Mouse (Mus musculus): ENCODE results near the gene Lmo4.
A peak's percentile ranks its signal among the peaks of the same experiment; 100 is the strongest.

The Lmo4 gene

DNA sequence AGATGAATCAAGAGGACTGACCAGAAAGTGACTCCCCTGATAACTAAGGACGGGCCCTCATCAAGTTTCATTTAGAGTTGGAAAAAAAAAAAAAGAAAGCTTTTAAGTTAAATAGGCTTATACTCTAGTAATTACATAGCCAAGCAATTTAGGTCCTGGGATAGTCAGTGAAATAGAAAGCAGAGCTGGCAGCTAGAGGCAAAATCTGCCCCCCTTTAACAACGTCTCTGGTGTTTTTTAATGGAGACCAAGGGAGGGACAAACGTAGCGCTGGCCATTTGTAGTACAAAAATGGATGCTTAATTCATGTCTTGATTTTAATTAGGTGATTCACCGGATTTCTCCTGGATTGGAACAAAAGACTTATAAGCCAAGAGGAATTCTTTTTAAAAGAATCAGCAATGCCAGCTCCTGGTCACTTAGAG lies 1.0 kb downstream of the Lmo4 start:
- DNase-seq (ENCODE audit: low read depth, low spot score), result peak; percentile 11

DNA sequence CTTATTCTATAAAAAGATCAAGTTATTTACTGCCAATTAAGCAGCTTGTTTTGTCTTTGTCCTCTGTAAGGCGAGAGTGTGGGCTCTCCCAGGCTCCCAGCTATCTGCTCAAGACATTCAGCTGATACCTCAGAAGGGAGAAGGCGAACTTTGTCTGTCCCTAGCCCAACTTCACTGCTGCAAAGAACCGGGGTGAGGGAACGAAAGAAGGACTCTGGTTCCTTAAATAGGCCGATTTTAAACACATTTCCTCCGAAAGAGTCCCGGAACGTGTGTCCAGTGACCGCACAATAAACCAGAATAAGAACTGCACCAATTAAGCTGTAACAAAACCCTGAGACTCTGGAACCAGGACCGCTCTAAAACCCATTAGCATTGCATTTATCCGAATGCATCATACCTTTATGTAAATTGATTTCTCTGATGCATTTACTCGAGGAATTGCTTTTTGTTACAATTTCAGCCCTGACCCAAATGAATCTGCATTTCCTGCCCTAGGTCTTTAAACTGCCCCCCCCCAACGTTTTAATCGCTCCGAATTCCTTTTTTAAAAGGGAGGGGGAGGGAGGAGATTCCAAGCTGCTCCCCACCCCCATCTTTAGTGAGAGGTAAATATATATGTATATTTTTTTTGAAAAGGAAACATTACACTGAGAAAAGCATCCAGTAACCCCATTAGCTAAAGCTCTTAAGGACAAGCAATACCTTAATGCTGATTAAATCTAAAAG lies 1.6 kb downstream of the Lmo4 start:
- DNase-seq (ENCODE audit: low read depth, low spot score), result peak; percentile 33

- DNase-seq (ENCODE audit: low read depth, low spot score), result peak; percentile 28
Observed at GRCm38 (mm10) chr3:144202574-144203258, 2.3 kb downstream of the Lmo4 start.

- peak; percentile 74 for DNase-seq (ENCODE audit: low read depth, low spot score)
Observed at GRCm38 (mm10) chr3:144201794-144202573, 3.0 kb downstream of the Lmo4 start.

GRCm38 (mm10) chr3:144185327-144186152 lies 19.5 kb downstream of the Lmo4 start:
- DNase-seq (ENCODE audit: low read depth, low spot score), result no peak

GRCm38 (mm10) chr3:144184918-144185317 lies 20.1 kb downstream of the Lmo4 start:
- no peak for DNase-seq (ENCODE audit: low read depth, low spot score)

DNA sequence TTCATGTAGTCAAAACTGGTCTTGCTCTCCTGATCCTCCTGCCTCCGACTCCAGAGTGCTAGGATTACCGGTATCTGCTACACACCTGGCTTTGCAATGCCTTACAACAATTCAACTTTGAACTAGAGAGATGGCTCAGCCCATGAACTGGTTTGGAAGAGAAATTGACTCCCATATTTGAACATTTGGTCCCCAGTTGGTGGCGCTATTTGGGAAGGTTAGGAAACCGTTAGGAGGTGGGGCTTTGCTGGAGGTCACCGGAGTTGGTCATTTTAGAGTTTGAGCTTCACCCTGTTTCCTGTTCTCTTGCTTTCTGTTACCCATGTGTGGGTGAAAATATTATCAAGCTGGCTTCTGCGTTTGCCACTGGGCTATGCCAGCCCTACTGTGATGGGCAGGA lies 22.8 kb downstream of the Lmo4 start:
- DNase-seq (ENCODE audit: low read depth, low spot score), result peak; percentile 15

DNA sequence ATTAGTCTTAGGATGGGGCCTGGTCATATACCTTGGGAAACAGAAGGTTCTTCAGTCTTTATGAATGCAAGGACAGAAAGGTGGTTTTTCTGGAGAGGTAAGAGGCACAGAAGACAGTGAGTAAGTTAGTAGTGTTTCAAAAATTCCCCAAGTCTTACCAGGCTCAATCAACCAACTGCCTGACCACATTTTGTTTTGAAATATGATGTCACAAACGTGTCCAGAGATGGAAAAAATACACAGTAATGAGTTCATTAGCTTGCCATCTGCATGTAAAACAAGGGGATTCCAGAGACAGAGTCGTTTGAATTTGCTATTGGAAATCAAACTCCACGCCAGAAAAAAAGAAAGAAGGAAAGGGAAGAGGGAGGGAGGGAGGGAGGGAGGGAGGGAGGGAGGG lies 26.1 kb downstream of the Lmo4 start:
- no peak for DNase-seq (ENCODE audit: low read depth, low spot score)

- no peak for DNase-seq (ENCODE audit: low read depth, low spot score)
Observed at GRCm38 (mm10) chr3:144173866-144174588, 31.0 kb downstream of the Lmo4 start.

DNA sequence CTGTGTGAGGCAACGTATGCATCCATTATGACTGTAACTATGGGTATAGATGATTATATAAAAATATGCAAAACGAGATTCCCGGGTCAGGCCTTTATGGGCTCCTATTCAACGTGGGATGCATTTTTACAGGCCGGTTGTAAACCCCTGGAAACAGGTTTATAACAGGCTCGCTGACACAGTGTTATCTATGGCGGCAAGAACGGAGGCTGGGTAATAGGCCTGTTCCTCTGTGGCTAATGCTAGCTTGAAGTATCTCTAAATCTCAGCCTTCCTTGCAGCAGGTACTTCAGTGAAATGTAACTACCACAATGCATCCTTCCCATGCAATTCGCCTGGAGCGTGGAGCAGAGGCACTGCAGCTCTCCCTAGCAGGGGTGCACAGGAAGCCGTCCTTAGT lies 31.9 kb downstream of the Lmo4 start:
- DNase-seq (ENCODE audit: low read depth, low spot score), result no peak

- no peak for DNase-seq (ENCODE audit: low read depth, low spot score)
Observed at GRCm38 (mm10) chr3:144171749-144172148, 33.3 kb downstream of the Lmo4 start.

DNA sequence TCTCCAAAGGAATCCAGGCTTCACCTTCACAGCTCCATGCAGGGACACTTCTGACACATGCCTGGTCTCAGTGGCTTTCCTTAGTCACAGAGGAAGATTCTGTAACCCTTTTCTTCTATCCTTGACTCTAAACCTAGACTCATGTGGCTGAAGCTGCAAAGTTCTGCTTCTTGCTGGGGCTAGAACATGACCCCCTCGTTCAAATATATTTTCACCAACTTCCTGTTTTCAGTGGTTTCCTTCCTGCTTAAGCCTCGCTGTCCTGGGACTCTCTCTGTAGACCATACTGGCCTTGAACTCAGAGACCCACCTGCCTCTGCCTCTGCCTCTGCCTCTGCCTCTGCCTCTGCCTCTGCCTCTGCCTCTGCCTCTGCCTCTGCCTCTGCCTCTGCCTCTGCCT lies 34.5 kb downstream of the Lmo4 start:
- no peak for DNase-seq (ENCODE audit: low read depth, low spot score)

DNA sequence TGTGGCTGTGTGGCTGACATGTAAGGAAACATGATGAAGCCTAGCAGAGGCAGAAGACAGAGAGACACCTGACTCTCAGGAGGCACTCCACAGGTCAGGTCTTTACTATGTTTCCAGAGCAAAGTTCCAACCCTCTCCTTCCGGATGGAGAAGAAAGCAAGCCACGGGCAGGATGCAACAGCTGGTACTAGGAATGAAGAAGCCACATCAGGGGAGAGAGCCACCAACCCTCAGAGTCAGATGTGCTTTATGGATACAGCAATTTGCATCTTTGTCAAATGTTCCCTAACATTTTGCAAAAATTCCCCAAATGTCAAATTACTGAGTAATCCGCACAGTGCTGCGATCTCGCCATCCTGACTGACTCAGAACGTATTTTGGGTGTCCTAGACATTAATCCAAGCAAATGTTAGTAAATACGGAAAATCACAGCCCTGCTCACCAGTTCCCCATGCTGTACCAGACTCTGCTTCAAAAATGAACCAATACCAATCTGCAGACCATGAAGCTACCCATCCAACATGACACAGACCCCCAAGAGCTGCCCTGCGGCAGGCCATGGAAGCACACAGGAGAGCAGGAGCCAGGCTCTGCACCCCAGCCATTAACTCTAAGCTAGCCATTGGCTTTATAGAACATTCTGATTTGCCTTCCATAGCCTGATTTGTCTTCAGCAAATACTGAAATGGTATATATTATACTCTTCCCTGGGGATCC lies 38.4 kb downstream of the Lmo4 start:
- no peak for DNase-seq (ENCODE audit: low read depth, low spot score)

DNA sequence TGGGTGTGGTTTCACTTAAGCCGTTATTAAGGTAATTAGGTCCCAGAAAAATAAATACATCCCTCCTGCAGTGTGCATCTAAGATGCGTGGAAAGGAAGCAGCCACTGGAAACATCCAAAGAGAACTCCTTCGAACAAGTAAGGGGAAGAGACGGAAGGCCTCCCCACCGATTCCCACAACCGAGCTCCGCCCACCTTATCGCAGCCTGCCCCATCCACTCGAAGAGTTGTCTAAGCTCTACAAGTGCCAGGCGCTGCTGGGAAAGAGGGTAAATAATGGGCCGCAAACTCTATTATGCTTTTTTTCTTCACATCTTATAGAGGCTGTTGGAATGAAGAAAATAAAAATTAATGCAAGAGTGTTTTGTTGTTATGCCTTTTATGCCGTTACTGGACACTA lies 39.6 kb downstream of the Lmo4 start:
- no peak for DNase-seq (ENCODE audit: low read depth, low spot score)

DNA sequence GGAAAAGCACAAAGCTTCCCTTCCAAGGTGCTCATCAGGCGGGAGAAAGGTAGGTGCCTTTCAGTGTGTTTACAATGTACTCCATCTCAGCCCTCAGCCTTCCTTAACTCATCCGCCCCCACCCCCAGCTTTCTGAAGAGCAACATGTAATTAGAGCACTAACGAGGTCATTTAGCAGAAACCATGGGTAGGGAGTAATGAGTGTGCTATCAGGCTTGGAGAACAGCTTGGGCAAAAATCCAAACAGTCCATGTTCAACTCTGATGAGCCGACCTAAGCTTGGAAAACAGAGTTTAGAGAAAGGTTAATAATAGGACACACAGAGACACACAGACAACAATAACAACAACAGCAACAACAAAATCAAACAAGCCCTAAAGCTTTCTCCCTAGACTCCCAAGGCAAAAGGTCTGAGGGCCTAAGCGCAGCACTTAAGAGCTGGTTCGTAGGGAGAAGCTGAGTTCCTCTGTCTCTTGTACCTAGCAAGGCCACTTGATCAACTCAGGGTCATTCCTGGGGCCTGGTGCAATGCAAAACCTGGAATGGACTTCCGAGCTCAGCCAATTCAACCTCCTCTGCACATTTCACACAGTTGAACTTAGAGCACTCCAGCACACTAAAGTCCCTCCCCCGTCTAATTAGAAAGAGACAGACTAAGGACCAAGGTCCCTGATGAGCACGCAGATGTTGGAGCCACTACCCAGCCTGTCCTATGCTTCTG lies 40.2 kb downstream of the Lmo4 start:
- DNase-seq (ENCODE audit: low read depth, low spot score), result no peak

DNA sequence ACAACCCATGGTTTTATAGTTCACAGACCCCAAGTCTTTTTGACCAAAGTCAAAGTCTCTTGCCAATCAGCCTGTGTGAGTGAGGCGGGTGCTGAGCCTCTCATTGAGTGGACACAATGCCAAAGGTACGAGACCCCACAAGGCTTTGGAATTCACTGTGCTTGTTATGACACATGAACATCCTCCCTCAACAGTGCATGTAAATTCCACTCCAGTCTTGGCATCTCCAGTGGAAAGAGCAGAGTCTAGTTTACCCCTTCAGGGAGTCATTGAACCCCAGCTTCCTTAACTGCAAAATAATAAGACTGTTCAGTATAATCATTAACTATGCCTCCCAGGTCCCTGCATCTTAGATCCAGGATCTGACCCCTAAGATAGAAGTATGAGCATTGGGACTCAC lies 41.3 kb downstream of the Lmo4 start:
- DNase-seq (ENCODE audit: low read depth, low spot score), result no peak

- no peak for DNase-seq (ENCODE audit: low read depth, low spot score)
Observed at GRCm38 (mm10) chr3:144162156-144162555, 42.9 kb downstream of the Lmo4 start.

GRCm38 (mm10) chr3:144161261-144161660 lies 43.8 kb downstream of the Lmo4 start:
- DNase-seq (ENCODE audit: low read depth, low spot score), result no peak

DNA sequence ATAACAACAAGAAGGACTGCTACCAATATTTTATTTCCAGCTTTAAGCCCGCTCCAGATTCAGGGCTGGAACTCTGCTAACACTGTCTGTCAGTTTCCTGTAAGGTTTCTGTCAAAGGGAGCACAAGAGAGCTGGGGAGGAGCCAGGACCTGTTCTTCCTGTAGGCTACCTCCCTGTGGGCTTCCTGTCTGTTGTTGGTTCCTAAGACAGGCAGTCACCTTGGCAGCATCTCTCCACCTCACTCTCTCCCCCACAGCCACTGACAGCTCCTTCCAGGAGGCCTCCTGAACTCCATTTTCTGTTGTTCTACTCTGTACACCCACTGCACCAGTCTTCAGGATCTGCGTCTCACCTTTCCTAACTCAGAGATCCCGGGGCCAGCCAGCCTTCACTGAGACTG lies 49.3 kb downstream of the Lmo4 start:
- DNase-seq (ENCODE audit: low read depth, low spot score), result peak; percentile 36

GRCm38 (mm10) chr3:144153395-144153794 lies 51.6 kb downstream of the Lmo4 start:
- DNase-seq (ENCODE audit: low read depth, low spot score), result no peak

Data from CD4-positive, CD25-positive, alpha-beta regulatory T cell, adult 2 months (primary cell).